Mouse (Mus musculus): Measurements from ENCODE around the gene Tbx6. TPM values are rescaled to one million over a fixed set of nuclear protein-coding genes. Genes with fewer than 3 reads are reported as not detected.

Tbx6 gene
- total and polyA plus RNA-seq, 2 experiments from 2014 or later = 0.16 to 0.21 TPM

DNA sequence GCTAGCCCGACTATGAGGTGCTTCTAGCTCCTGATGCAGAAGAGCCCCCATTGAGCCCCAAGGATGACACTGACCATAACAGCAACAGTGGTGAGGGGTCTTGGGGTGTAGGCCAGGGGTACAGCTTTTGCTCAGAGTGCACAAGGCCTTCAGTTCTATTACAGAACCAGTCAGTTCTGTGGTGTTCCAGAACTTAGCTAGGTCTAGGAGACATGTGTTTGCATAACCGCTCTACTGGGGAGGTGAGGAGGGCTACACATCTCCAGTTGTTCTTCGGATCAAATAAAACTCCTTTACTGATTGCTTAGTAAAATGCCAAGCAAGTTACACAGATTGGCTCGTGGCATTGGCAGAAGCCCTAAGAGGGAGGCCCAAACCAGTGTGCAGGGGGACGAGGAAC lies 50.3 kb downstream of the Tbx6 start, which contains the start of gene 4930451I11Rik:
Gene 4930451I11Rik, minus strand, starts transcription at position 101 of the 400 bp plus-strand sequence.
- Histone ChIP-seq H3K4me3 (ENCODE audit: low read depth, low read length) (no peak within 1 kb of the TSS), H3K9ac (replicated peaks; ENCODE audit: low read length, poor library complexity, severe bottlenecking) (no peak within 1 kb of the TSS)
- no peak for ATAC-seq (ENCODE audit: low FRiP score)

GRCm38 (mm10) chr7:126832036-126832598 lies 50.8 kb downstream of the Tbx6 start:
- Histone ChIP-seq H3K9ac (replicated peaks; ENCODE audit: low read length, poor library complexity, severe bottlenecking) (no peak overlapping the region), H3K9me3 (ENCODE audit: low read length) (no peaks in the 10 kb centered on the region), H3K36me3 (ENCODE audit: insufficient read depth, low read length) (peaks cover 14% of the 10 kb centered on the region), H3K4me1 (ENCODE audit: insufficient read depth, low read length) (no peaks in the 10 kb centered on the region), H3K4me3 (ENCODE audit: low read depth, low read length) (no peak overlapping the region), H3K4me2 (ENCODE audit: low read depth, low read length, poor library complexity, severe bottlenecking) (peak overlapping the region; percentile 48), H3K27ac (ENCODE audit: low read depth, low read length) (no peak overlapping the region), H3K27me3 (ENCODE audit: insufficient read depth, low read length) (no peaks in the 10 kb centered on the region)
- DNase-seq (ENCODE audit: low spot score) (peak; percentile 87), ATAC-seq (ENCODE audit: low FRiP score) (peak; percentile 83)
- WGBS = 1% methylated on average over 21 of the region's 21 CpGs
- peak; percentile 91 for TF ChIP-seq CTCF (IDR thresholded peaks at IDR 0.05)

More for the DNA sequence above, 50.3 kb downstream of the Tbx6 start, which contains the start of gene 4930451I11Rik:
- TF ChIP-seq CTCF (IDR thresholded peaks at IDR 0.05) = no peak
- Histone ChIP-seq H3K4me2 (ENCODE audit: low read depth, low read length, poor library complexity, severe bottlenecking) (peak within 1 kb of the TSS; percentile 48), H3K4me1 (ENCODE audit: insufficient read depth, low read length) (no peaks in the 10 kb centered on the region), H3K27me3 (ENCODE audit: insufficient read depth, low read length) (no peaks in the 10 kb centered on the region), H3K36me3 (ENCODE audit: insufficient read depth, low read length) (peaks cover 14% of the 10 kb centered on the region), H3K27ac (ENCODE audit: low read depth, low read length) (no peak within 1 kb of the TSS), H3K9me3 (ENCODE audit: low read length) (no peaks in the 10 kb centered on the region)
- 54% methylated on average over 5 of the region's 5 CpGs for WGBS
- DNase-seq (ENCODE audit: low spot score) = no peak

- no peak overlapping the region for H3K4me2 ChIP-seq (ENCODE audit: low read depth, low read length, poor library complexity, severe bottlenecking)
- peaks cover 10% of the 10 kb centered on the region; the same call in 1 of the 2 replicates for H3K36me3 ChIP-seq (ENCODE audit: insufficient read depth, low read length)
- H3K4me1 ChIP-seq (ENCODE audit: insufficient read depth, low read length) = no peaks in the 10 kb centered on the region
- 92% methylated on average over 1 of the region's 1 CpGs for WGBS
- H3K9ac ChIP-seq (replicated peaks; ENCODE audit: low read length, poor library complexity, severe bottlenecking) = no peak overlapping the region
- H3K9me3 ChIP-seq (ENCODE audit: low read length) = no peaks in the 10 kb centered on the region
- no peak overlapping the region for H3K4me3 ChIP-seq (ENCODE audit: low read depth, low read length)
- TF ChIP-seq CTCF (IDR thresholded peaks at IDR 0.05) = no peak
- no peaks in the 10 kb centered on the region for H3K27me3 ChIP-seq (ENCODE audit: insufficient read depth, low read length)
- ATAC-seq (ENCODE audit: low FRiP score) (no peak), DNase-seq (ENCODE audit: low spot score) (no peak)
- H3K27ac ChIP-seq (ENCODE audit: low read depth, low read length) = no peak overlapping the region
Observed at GRCm38 (mm10) chr7:126833294-126833693, 52.0 kb downstream of the Tbx6 start.

Other genes starting within 250 kb of the Tbx6 start
Only the 30 nearest of the 32 such genes appear.
- 111 and 123 TPM in 2 replicates for gene Eif3c, start 215.1 kb upstream of the Tbx6 start, total RNA-seq (2014; rRNA removed)
- gene Eif3c, start 215.1 kb upstream of the Tbx6 start, polyA plus RNA-seq (2015; fragmentation: Nextera tagmentation; extraction: Ambion mirVana) = 179 and 213 TPM in 2 replicates
- 0.38 TPM in 1 of 2 replicates, not detected in the other for gene Apobr, start 196.5 kb upstream of the Tbx6 start, total RNA-seq (2014; rRNA removed)
- 0.58 and 0.82 TPM in 2 replicates for gene Apobr, start 196.5 kb upstream of the Tbx6 start, polyA plus RNA-seq (2015; fragmentation: Nextera tagmentation; extraction: Ambion mirVana)
- gene Cln3, start 195.7 kb upstream of the Tbx6 start, total RNA-seq (2014; rRNA removed) = 32.1 and 38.9 TPM in 2 replicates
- 23.9 and 31.2 TPM in 2 replicates for gene Cln3, start 195.7 kb upstream of the Tbx6 start, polyA plus RNA-seq (2015; fragmentation: Nextera tagmentation; extraction: Ambion mirVana)
- gene Il27, start 186.5 kb upstream of the Tbx6 start, total RNA-seq (2014; rRNA removed) = not detected in 2 replicates
- not detected in 2 replicates for gene Il27, start 186.5 kb upstream of the Tbx6 start, polyA plus RNA-seq (2015; fragmentation: Nextera tagmentation; extraction: Ambion mirVana)
- 5.7 and 9.9 TPM in 2 replicates for gene Nupr1, start 150.6 kb upstream of the Tbx6 start, total RNA-seq (2014; rRNA removed)
- gene Nupr1, start 150.6 kb upstream of the Tbx6 start, polyA plus RNA-seq (2015; fragmentation: Nextera tagmentation; extraction: Ambion mirVana) = 16.9 and 21.4 TPM in 2 replicates
- gene Sgf29, start 132.2 kb upstream of the Tbx6 start, total RNA-seq (2014; rRNA removed) = 44.4 and 46.6 TPM in 2 replicates
- gene Sgf29, start 132.2 kb upstream of the Tbx6 start, polyA plus RNA-seq (2015; fragmentation: Nextera tagmentation; extraction: Ambion mirVana) = 48.0 and 56.0 TPM in 2 replicates
- 18.4 and 21.1 TPM in 2 replicates for gene Sult1a1, start 105.1 kb upstream of the Tbx6 start, total RNA-seq (2014; rRNA removed)
- 17.5 and 18.8 TPM in 2 replicates for gene Sult1a1, start 105.1 kb upstream of the Tbx6 start, polyA plus RNA-seq (2015; fragmentation: Nextera tagmentation; extraction: Ambion mirVana)
- 50.2 and 160 TPM in 2 replicates for gene Bola2, start 86.1 kb upstream of the Tbx6 start, total RNA-seq (2014; rRNA removed)
- gene Bola2, start 86.1 kb upstream of the Tbx6 start, polyA plus RNA-seq (2015; fragmentation: Nextera tagmentation; extraction: Ambion mirVana) = 143 and 146 TPM in 2 replicates
- gene Slx1b, start 85.7 kb upstream of the Tbx6 start, total RNA-seq (2014; rRNA removed) = 21.7 and 25.0 TPM in 2 replicates
- gene Slx1b, start 85.7 kb upstream of the Tbx6 start, polyA plus RNA-seq (2015; fragmentation: Nextera tagmentation; extraction: Ambion mirVana) = 10.9 and 11.1 TPM in 2 replicates
- gene Coro1a, start 73.7 kb upstream of the Tbx6 start, total RNA-seq (2014; rRNA removed) = 87.1 and 98.9 TPM in 2 replicates
- gene Coro1a, start 73.7 kb upstream of the Tbx6 start, polyA plus RNA-seq (2015; fragmentation: Nextera tagmentation; extraction: Ambion mirVana) = 93.4 and 105 TPM in 2 replicates
- 121 and 145 TPM in 2 replicates for gene Mapk3, start 21.9 kb upstream of the Tbx6 start, total RNA-seq (2014; rRNA removed)
- gene Mapk3, start 21.9 kb upstream of the Tbx6 start, polyA plus RNA-seq (2015; fragmentation: Nextera tagmentation; extraction: Ambion mirVana) = 120 and 125 TPM in 2 replicates
- gene Gdpd3, start 15.1 kb upstream of the Tbx6 start, total RNA-seq (2014; rRNA removed) = 0.66 TPM in 1 of 2 replicates, not detected in the other
- 1.3 TPM in 2 replicates for gene Gdpd3, start 15.1 kb upstream of the Tbx6 start, polyA plus RNA-seq (2015; fragmentation: Nextera tagmentation; extraction: Ambion mirVana)
- gene Ypel3, start 4.5 kb upstream of the Tbx6 start, total RNA-seq (2014; rRNA removed) = 196 and 209 TPM in 2 replicates
- gene Ypel3, start 4.5 kb upstream of the Tbx6 start, polyA plus RNA-seq (2015; fragmentation: Nextera tagmentation; extraction: Ambion mirVana) = 219 and 235 TPM in 2 replicates
- gene Ppp4c, start 11.0 kb downstream of the Tbx6 start, total RNA-seq (2014; rRNA removed) = 107 and 137 TPM in 2 replicates
- gene Ppp4c, start 11.0 kb downstream of the Tbx6 start, polyA plus RNA-seq (2015; fragmentation: Nextera tagmentation; extraction: Ambion mirVana) = 127 and 135 TPM in 2 replicates
- gene Fam57b, start 16.2 kb downstream of the Tbx6 start, total RNA-seq (2014; rRNA removed) = 52.5 and 60.2 TPM in 2 replicates
- gene Fam57b, start 16.2 kb downstream of the Tbx6 start, polyA plus RNA-seq (2015; fragmentation: Nextera tagmentation; extraction: Ambion mirVana) = 56.3 and 57.1 TPM in 2 replicates
- gene 4930451I11Rik, start 50.2 kb downstream of the Tbx6 start, total RNA-seq (2014; rRNA removed) = not detected in 2 replicates
- gene 4930451I11Rik, start 50.2 kb downstream of the Tbx6 start, polyA plus RNA-seq (2015; fragmentation: Nextera tagmentation; extraction: Ambion mirVana) = 1.1 TPM in 1 of 2 replicates, not detected in the other
- 53.8 and 64.1 TPM in 2 replicates for gene Doc2a, start 65.9 kb downstream of the Tbx6 start, total RNA-seq (2014; rRNA removed)
- gene Doc2a, start 65.9 kb downstream of the Tbx6 start, polyA plus RNA-seq (2015; fragmentation: Nextera tagmentation; extraction: Ambion mirVana) = 36.3 and 41.2 TPM in 2 replicates
- 6.6 and 10.0 TPM in 2 replicates for gene Hirip3, start 80.5 kb downstream of the Tbx6 start, total RNA-seq (2014; rRNA removed)
- 12.2 and 16.3 TPM in 2 replicates for gene Hirip3, start 80.5 kb downstream of the Tbx6 start, polyA plus RNA-seq (2015; fragmentation: Nextera tagmentation; extraction: Ambion mirVana)
- 55.0 and 60.3 TPM in 2 replicates for gene Ino80e, start 80.9 kb downstream of the Tbx6 start, total RNA-seq (2014; rRNA removed)
- 87.8 and 93.5 TPM in 2 replicates for gene Ino80e, start 80.9 kb downstream of the Tbx6 start, polyA plus RNA-seq (2015; fragmentation: Nextera tagmentation; extraction: Ambion mirVana)
- gene Taok2, start 103.2 kb downstream of the Tbx6 start, total RNA-seq (2014; rRNA removed) = 143 and 160 TPM in 2 replicates
- 45.3 and 47.3 TPM in 2 replicates for gene Taok2, start 103.2 kb downstream of the Tbx6 start, polyA plus RNA-seq (2015; fragmentation: Nextera tagmentation; extraction: Ambion mirVana)
- 22.8 and 24.7 TPM in 2 replicates for gene Tmem219, start 141.4 kb downstream of the Tbx6 start, total RNA-seq (2014; rRNA removed)
- gene Tmem219, start 141.4 kb downstream of the Tbx6 start, polyA plus RNA-seq (2015; fragmentation: Nextera tagmentation; extraction: Ambion mirVana) = 36.4 and 38.2 TPM in 2 replicates
- gene Kctd13, start 147.4 kb downstream of the Tbx6 start, total RNA-seq (2014; rRNA removed) = 129 and 150 TPM in 2 replicates
- gene Kctd13, start 147.4 kb downstream of the Tbx6 start, polyA plus RNA-seq (2015; fragmentation: Nextera tagmentation; extraction: Ambion mirVana) = 166 and 167 TPM in 2 replicates
- gene Asphd1, start 168.1 kb downstream of the Tbx6 start, total RNA-seq (2014; rRNA removed) = 32.3 and 44.5 TPM in 2 replicates
- gene Asphd1, start 168.1 kb downstream of the Tbx6 start, polyA plus RNA-seq (2015; fragmentation: Nextera tagmentation; extraction: Ambion mirVana) = 16.2 and 17.6 TPM in 2 replicates
- 235 and 283 TPM in 2 replicates for gene Sez6l2, start 169.1 kb downstream of the Tbx6 start, total RNA-seq (2014; rRNA removed)
- 66.2 and 72.8 TPM in 2 replicates for gene Sez6l2, start 169.1 kb downstream of the Tbx6 start, polyA plus RNA-seq (2015; fragmentation: Nextera tagmentation; extraction: Ambion mirVana)
- 193 and 244 TPM in 2 replicates for gene Cdipt, start 194.4 kb downstream of the Tbx6 start, total RNA-seq (2014; rRNA removed)
- gene Cdipt, start 194.4 kb downstream of the Tbx6 start, polyA plus RNA-seq (2015; fragmentation: Nextera tagmentation; extraction: Ambion mirVana) = 142 and 157 TPM in 2 replicates
- gene Cdiptos, start 194.6 kb downstream of the Tbx6 start, total RNA-seq (2014; rRNA removed) = not detected in 2 replicates
- gene Cdiptos, start 194.6 kb downstream of the Tbx6 start, polyA plus RNA-seq (2015; fragmentation: Nextera tagmentation; extraction: Ambion mirVana) = 0.72 and 0.79 TPM in 2 replicates
- 4.2 and 7.2 TPM in 2 replicates for gene Mvp, start 233.1 kb downstream of the Tbx6 start, total RNA-seq (2014; rRNA removed)
- gene Mvp, start 233.1 kb downstream of the Tbx6 start, polyA plus RNA-seq (2015; fragmentation: Nextera tagmentation; extraction: Ambion mirVana) = 3.9 and 4.4 TPM in 2 replicates
- gene Pagr1b, start 235.0 kb downstream of the Tbx6 start, total RNA-seq (2014; rRNA removed) = 2.4 TPM in 1 of 2 replicates, not detected in the other
- gene Pagr1b, start 235.0 kb downstream of the Tbx6 start, polyA plus RNA-seq (2015; fragmentation: Nextera tagmentation; extraction: Ambion mirVana) = 0.66 TPM in 1 of 2 replicates, not detected in the other
- gene Pagr1a, start 235.9 kb downstream of the Tbx6 start, total RNA-seq (2014; rRNA removed) = 5.3 TPM in 1 of 2 replicates, not detected in the other
- 33.1 and 41.1 TPM in 2 replicates for gene Pagr1a, start 235.9 kb downstream of the Tbx6 start, polyA plus RNA-seq (2015; fragmentation: Nextera tagmentation; extraction: Ambion mirVana)
- gene Gm42742, start 239.6 kb downstream of the Tbx6 start, total RNA-seq (2014; rRNA removed) = 52.3 and 55.5 TPM in 2 replicates
- 45.3 and 55.5 TPM in 2 replicates for gene Gm42742, start 239.6 kb downstream of the Tbx6 start, polyA plus RNA-seq (2015; fragmentation: Nextera tagmentation; extraction: Ambion mirVana)

Data from midbrain, postnatal 0 days (tissue).